Mouse (Mus musculus) spleen, adult 2 months (tissue): ENCODE data around the gene Cib1.

Experiments
- CTCF ChIP-seq: fragments of 200-500 bp; IDR thresholded peaks from 2 replicates; pipeline ENCODE4 v1.5.1; 2011; ENCODE audit warnings: mild to moderate bottlenecking, inconsistent platforms; ENCODE audit not compliant: insufficient read depth, insufficient read length, insufficient replicate concordance; ENCODE audit errors: extremely low read depth
- POLR2A ChIP-seq: fragments of 200-500 bp; IDR thresholded peaks from 2 replicates; pipeline ENCODE4 v1.6.1; 2011; ENCODE audit warnings: low read depth, low read length, inconsistent platforms

DNA sequence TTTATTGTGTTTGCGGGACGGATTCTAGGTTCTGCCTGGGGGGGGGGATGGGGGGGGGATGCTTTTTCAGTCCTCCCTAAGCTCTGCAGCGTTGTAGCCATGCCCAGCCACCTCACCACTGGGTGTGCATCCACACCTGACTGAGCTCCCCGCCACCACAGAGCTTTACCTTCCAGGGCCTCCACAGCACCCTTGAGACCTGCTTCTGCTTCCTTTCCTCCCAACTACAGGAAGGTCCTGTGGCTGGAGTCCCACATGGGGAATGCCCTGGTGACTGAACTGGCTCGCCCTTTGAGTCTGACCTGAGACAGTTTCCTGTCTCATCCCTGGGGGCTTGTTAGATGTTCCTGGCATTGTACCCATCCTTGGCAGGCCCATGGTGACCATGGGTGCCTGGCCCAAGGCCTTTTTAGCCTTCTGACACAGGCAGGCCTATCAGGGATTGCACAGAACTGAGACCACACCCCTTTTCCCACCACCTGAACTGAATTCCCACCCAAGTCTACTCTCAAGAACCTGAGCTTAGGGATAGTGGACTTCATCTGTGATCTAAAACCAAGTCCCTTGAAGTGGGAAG, 31.6 kb downstream of the Cib1 start:
- no peak for TF ChIP-seq CTCF
- TF ChIP-seq POLR2A: no peak
